Mouse (Mus musculus) G1E (cell line): ENCODE data around the gene Plekhd1.

Source experiments
- CTCF ChIP-seq: IDR thresholded peaks from 2 replicates; pipeline ENCODE4 v1.5.1; 2012; ENCODE audit warnings: low read depth, low read length, inconsistent platforms, mixed read lengths
- POLR2AphosphoS5 ChIP-seq: IDR thresholded peaks from 2 replicates; pipeline ENCODE4 v1.6.1; 2012; ENCODE audit warnings: low read depth, low read length, inconsistent platforms; ENCODE audit not compliant: insufficient replicate concordance
- TAL1 ChIP-seq: conservative IDR thresholded peaks from 2 replicates; pipeline ENCODE4 v1.6.1; 2012; ENCODE audit warnings: low read depth, low read length, inconsistent platforms, mixed read lengths

GRCm38 (mm10) chr12:80653951-80654658 is 38.3 kb upstream of the Plekhd1 start:
- no peak for TF ChIP-seq CTCF
- no peak for TF ChIP-seq TAL1
- no peak for TF ChIP-seq POLR2AphosphoS5
